Mouse (Mus musculus) cerebellum, postnatal 36 days (tissue): Measurements from ENCODE around the gene Skint10.

Experiments used
- DNase-seq, 2 experiments: peaks; one replicate each; pipeline ENCODE4 v3.0.0; 2021 to 2022; ENCODE audit warnings: mixed read lengths in 2 of 2

The Skint10 gene

GRCm38 (mm10) chr4:112774766-112775165 lies at the start of gene Skint10:
TSS of gene Skint10 (minus strand) at chr4:112774866.
- DNase-seq, result no peak

DNA sequence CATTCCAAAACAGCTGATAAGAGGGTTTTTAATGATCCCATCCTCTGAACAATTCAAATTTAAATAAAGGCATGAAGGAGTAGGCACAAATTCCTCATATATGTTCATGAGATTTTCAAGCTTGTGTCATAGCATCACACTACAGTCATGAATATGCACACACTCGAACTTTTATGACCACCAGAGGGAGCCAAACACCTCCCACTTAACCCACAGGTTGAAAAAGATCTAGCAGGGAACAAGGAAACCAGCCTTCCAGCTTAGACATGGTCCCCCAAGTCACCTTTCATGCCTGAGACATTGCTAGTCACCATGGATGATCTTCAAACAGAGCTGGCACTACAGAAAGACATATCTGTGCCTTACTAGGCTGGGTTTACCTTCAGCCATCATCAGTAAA lies 16.0 kb upstream of the Skint10 start:
- no peak for DNase-seq
